19 mouse cellular contexts compared by ENCODE assay signal in the genomic region with DNA sequence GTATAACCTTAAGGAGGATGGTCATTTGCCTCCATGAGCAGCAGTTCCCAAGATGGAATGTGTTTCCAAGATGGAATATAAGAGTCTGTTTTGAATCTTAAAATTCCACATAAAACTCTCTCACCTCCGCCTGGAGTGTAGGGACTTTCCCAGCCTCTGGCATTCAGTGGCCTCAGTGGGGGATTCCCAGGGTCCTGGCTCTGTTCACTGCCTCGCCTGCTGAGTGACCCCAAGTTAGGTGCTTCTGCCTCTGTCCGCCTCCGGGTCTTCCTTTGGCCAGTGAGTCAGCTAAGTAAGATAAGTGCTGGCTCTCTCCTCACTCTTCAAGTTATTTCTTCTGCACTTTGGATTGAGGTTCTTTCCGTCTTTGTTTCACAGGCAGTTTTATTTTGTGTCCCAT.
"Had no signal": no experiment of that assay in that cellular context is flagged by ENCODE, and none has a peak within 500 bp of the region (broad histone marks: within the 10 kb centered on the region; RNA-seq: fewer than 3 reads in every experiment).

No protein-coding gene starts in this region.

- H3K36me3 ChIP-seq: midbrain, embryonic 10.5 days; midbrain, embryonic 12.5 days; neural tube, embryonic 13.5 days; neural tube, embryonic 15.5 days had no signal

- H3K9me3 ChIP-seq: midbrain, embryonic 10.5 days; midbrain, embryonic 12.5 days; neural tube, embryonic 13.5 days; neural tube, embryonic 15.5 days had no signal

- H3K27me3 ChIP-seq: neural tube, embryonic 15.5 days had no signal

- H3K4me3 ChIP-seq: midbrain, embryonic 10.5 days; midbrain, embryonic 12.5 days; myocyte; neural tube, embryonic 13.5 days; neural tube, embryonic 15.5 days had no signal

- H3K27ac ChIP-seq: midbrain, embryonic 10.5 days; midbrain, embryonic 12.5 days; neural tube, embryonic 13.5 days; neural tube, embryonic 15.5 days had no signal

- H3K4me2 ChIP-seq: lung, embryonic 14.5 days; midbrain, embryonic 12.5 days; neural tube, embryonic 13.5 days; neural tube, embryonic 15.5 days had no signal

- ATAC-seq: midbrain, embryonic 16.5 days had no signal

- DNase-seq: lung, adult 18-20 months; lung, embryonic 14.5 days; lung, postnatal 10 days; lung, postnatal 4 days; midbrain, embryonic 14.5 days; retina, postnatal 1 day; right cerebral cortex, adult 18-20 months; right cerebral cortex, postnatal 25 days; right cerebral cortex, postnatal 4 days; spleen, adult 18-20 months; thymus, adult 18-20 months; thymus, postnatal 14 days; thymus, postnatal 4 days had no signal

- H3K9ac ChIP-seq: lung, embryonic 14.5 days; midbrain, embryonic 12.5 days; neural tube, embryonic 13.5 days; neural tube, embryonic 15.5 days had no signal
